Mouse (Mus musculus) urinary bladder, postnatal 10 days (tissue): ENCODE data around the gene Cpa2.
A peak's percentile ranks its signal among the peaks of the same experiment; 100 is the strongest.

ENCODE experiments used
- DNase-seq: peaks from one replicate; pipeline ENCODE4 v3.0.0; 2022; ENCODE audit warnings: low spot score

Cpa2 gene

GRCm38 (mm10) chr6:30541009-30541799 is at the start of gene Cpa2:
Gene Cpa2 (plus strand): TSS chr6:30541582.
- DNase-seq, result no peak

- no peak for DNase-seq
Observed at GRCm38 (mm10) chr6:30499049-30499448, 42.3 kb upstream of the Cpa2 start.

- DNase-seq, result no peak
Observed at GRCm38 (mm10) chr6:30508824-30509223, 32.6 kb upstream of the Cpa2 start.

GRCm38 (mm10) chr6:30509265-30510239 is 31.8 kb upstream of the Cpa2 start, which contains the start of the genes Tmem209 and Ssmem1:
Gene Tmem209 (minus strand): TSS chr6:30509783.
Gene Ssmem1 (plus strand): TSS chr6:30509849.
- peak; percentile 99 for DNase-seq

- no peak for DNase-seq
Observed at GRCm38 (mm10) chr6:30510291-30510690, 31.1 kb upstream of the Cpa2 start.

GRCm38 (mm10) chr6:30514242-30514641 is 27.1 kb upstream of the Cpa2 start:
- DNase-seq, result no peak

GRCm38 (mm10) chr6:30520400-30520799 is 21.0 kb upstream of the Cpa2 start:
- DNase-seq, result no peak

- no peak for DNase-seq
Observed at GRCm38 (mm10) chr6:30525456-30526332, 15.7 kb upstream of the Cpa2 start.

- no peak for DNase-seq
Observed at GRCm38 (mm10) chr6:30526586-30527515, 14.5 kb upstream of the Cpa2 start.

GRCm38 (mm10) chr6:30528800-30529199 is 12.6 kb upstream of the Cpa2 start:
- DNase-seq, result no peak

GRCm38 (mm10) chr6:30535340-30535739 is 6.0 kb upstream of the Cpa2 start:
- DNase-seq, result no peak

GRCm38 (mm10) chr6:30538240-30538639 is 3.1 kb upstream of the Cpa2 start:
- no peak for DNase-seq

- DNase-seq, result no peak
Observed at GRCm38 (mm10) chr6:30538800-30539199, 2.6 kb upstream of the Cpa2 start.

- DNase-seq, result no peak
Observed at GRCm38 (mm10) chr6:30542277-30542676, 895 bp downstream of the Cpa2 start.

- DNase-seq, result no peak
Observed at GRCm38 (mm10) chr6:30543077-30543476, 1.7 kb downstream of the Cpa2 start.

- DNase-seq, result no peak
Observed at GRCm38 (mm10) chr6:30543851-30544250, 2.5 kb downstream of the Cpa2 start.

- DNase-seq, result no peak
Observed at GRCm38 (mm10) chr6:30545689-30546088, 4.3 kb downstream of the Cpa2 start.

GRCm38 (mm10) chr6:30546571-30547273 is 5.3 kb downstream of the Cpa2 start:
- no peak for DNase-seq

- no peak for DNase-seq
Observed at GRCm38 (mm10) chr6:30547274-30547645, 5.9 kb downstream of the Cpa2 start.
